Mouse (Mus musculus) right cerebral cortex, adult 18-20 months (tissue): ENCODE data around the gene Fam241a.

Experiments
- DNase-seq: peaks from one replicate; pipeline ENCODE4 v3.0.0; 2022; ENCODE audit warnings: mixed read lengths

The Fam241a gene

GRCm38 (mm10) chr3:127835594-127835993 lies 60.5 kb downstream of the Fam241a start:
- DNase-seq = no peak

GRCm38 (mm10) chr3:127834040-127834439 lies 62.1 kb downstream of the Fam241a start:
- DNase-seq = no peak

GRCm38 (mm10) chr3:127831079-127831478 lies 65.0 kb downstream of the Fam241a start:
- DNase-seq = no peak

GRCm38 (mm10) chr3:127830183-127830582 lies 65.9 kb downstream of the Fam241a start:
- no peak for DNase-seq

GRCm38 (mm10) chr3:127827123-127827522 lies 69.0 kb downstream of the Fam241a start:
- no peak for DNase-seq

- no peak for DNase-seq
Measured at GRCm38 (mm10) chr3:127826503-127826902, 69.6 kb downstream of the Fam241a start.

GRCm38 (mm10) chr3:127823886-127824863 lies 71.9 kb downstream of the Fam241a start:
- DNase-seq = no peak

GRCm38 (mm10) chr3:127821209-127821608 lies 74.9 kb downstream of the Fam241a start:
- no peak for DNase-seq

GRCm38 (mm10) chr3:127820400-127820799 lies 75.7 kb downstream of the Fam241a start:
- no peak for DNase-seq
